Mouse (Mus musculus) monocyte, adult 5-6 weeks (primary cell): ENCODE measurements around the gene Cd34. TPM values are rescaled to one million over a fixed set of nuclear protein-coding genes. Genes with fewer than 3 reads are reported as not detected.

ENCODE experiments used
- ATAC-seq: fragments of 153-309, 156-312 bp; replicated peaks from 2 replicates; pipeline ENCODE4 v1.8.0; 2017; ENCODE audit warnings: mild to moderate bottlenecking; ENCODE audit not compliant: low TSS enrichment, insufficient number of reproducible peaks, severe bottlenecking, poor library complexity, low FRiP score
- total RNA-seq: library from RNA; stranded (forward); fragments of 200-1000, 200-491, 200-594 nt; gene quantifications from 3 replicates; pipeline ENCODE4 v1.2.3, GENCODE M21; 2017

Cd34 gene
- total RNA-seq, 1 experiment from 2014 or later = 0.48 TPM

DNA sequence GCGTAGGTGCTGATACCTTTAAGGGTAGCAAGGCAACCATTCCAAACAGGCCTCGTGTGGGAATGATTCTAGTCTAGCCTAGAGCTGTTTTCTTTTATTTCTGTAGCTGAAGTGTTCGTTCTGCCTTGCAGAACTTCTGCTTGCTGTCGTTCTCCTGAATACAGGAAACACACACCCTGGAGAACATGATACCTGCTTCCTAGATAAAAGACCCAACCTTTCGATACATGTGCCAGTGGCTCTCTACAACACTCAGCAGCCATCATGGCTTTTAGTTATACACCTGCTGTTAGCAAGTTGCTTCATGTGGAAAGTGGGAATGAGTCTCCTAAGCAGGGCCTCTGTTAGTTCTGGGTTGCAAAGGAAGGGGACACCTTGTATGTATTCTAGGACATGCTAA, 55.6 kb downstream of the Cd34 start:
- ATAC-seq = no peak

GRCm38 (mm10) chr1:194995196-194995595, 56.6 kb downstream of the Cd34 start:
- ATAC-seq = peak; percentile 99

DNA sequence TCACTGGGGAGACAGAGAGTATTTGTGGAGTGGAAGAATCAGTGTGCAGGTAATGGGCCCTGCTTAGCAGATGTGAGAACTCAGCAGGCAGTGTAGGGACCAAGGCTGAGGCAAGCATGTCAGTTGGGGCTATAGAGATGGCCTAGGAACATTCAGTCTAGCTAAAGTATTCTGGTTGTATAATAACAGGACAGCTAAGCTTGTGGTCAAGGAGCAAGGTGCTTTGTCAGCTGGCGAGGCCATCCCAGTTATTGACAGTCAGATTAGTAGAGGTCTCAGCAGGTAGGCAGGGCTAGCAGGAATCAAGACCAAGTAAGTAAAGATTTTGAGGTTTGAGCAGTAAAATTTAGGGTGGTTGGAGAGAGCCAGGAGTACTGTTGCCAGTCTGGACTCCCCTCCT, 59.8 kb downstream of the Cd34 start:
- no peak for ATAC-seq

- no peak for ATAC-seq
Measured at GRCm38 (mm10) chr1:195003328-195003727, 64.7 kb downstream of the Cd34 start.

GRCm38 (mm10) chr1:195004194-195004593, 65.6 kb downstream of the Cd34 start:
- no peak for ATAC-seq

DNA sequence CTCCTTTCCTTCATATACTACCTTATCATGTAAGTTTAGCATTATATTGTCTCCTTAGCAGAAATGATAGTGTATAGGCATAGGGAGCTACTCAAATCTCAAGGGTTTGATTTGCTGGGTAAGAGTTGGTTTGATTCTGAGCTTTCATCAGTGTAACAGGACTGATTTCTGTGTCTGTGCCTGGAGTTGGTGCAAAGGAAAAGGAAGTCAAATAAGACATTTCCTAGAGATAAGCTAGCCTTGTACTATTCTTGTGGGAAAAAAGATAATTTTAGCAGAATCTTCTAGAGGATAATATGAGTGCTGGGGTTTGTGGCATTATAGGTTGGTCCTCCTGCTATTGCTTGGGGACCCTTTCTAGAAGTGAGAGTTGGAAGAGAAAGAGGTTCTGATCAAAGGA, 67.6 kb downstream of the Cd34 start:
- ATAC-seq = no peak

Other genes starting within 250 kb of the Cd34 start
- 1.9 to 5.1 TPM (median 4.5 TPM) in 3 replicates for gene Cd46, start 153.4 kb downstream of the Cd34 start, total RNA-seq
- 225 to 242 TPM (median 238 TPM) in 3 replicates for gene Cr1l, start 192.8 kb downstream of the Cd34 start, total RNA-seq
- 8.7 to 35.8 TPM (median 13.1 TPM) in 3 replicates for gene Cr2, start 237.9 kb downstream of the Cd34 start, total RNA-seq